Mouse (Mus musculus): Measurements from ENCODE around the gene Vps26a. TPM values are rescaled to one million over a fixed set of nuclear protein-coding genes. Genes with fewer than 3 reads are reported as not detected.
A peak's percentile ranks its signal among the peaks of the same experiment; 100 is the strongest.

Gene Vps26a
- polyA plus RNA-seq (2015; fragmentation: Nextera tagmentation; extraction: Ambion mirVana): 55.9 and 59.0 TPM in 2 replicates

DNA sequence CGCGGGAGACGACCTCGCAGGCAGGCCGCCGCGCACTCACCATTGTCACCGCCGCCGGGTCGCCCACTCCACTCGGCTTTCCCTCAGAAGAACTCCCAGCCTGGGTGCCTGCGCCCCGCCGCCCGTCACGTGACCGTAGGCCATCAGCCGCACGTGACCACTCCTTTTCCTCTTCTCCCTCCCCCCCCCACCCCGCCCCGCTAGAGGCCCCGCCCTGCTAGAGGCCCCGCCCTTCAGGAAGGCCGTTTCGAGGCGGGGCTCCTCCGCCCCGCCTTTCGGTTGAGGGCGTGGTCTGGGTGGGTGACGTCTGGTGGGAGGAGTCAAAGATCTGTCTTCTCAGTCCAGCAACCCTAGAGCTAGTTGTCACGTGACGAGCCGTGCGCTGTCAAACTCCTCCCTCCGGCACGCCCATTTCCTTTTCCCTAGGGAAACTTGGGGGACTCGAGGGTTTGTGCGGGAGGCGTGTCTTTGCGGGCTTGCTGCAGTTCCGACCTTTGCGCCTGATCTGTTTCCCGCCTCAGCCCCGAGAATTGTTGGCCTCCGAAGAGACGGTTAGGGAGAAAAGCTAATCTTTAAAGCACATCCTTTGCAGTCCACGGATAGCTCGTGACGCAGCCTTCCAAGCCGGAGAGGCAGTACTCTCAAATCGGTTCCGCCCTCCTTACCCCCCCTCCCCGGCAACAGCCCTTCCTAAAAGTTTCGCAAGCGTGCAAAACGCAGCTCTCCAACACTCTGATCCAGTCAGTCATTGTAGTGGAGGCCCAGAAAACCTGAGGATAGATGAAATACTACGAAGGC is at the start of gene Vps26a:
Vps26a (minus strand) TSS at position 188 of the 798 bp plus-strand sequence.
- Histone ChIP-seq H3K4me2 (ENCODE audit: low read length) (peak within 1 kb of the TSS; percentile 75), H3K4me3 (ENCODE audit: low read depth, low read length) (peak within 1 kb of the TSS; percentile 89), H3K27me3 (ENCODE audit: control insufficient read depth, insufficient read depth, low read depth, low read length) (no peaks in the 10 kb centered on the region), H3K27ac (ENCODE audit: low read length) (peak within 1 kb of the TSS; percentile 77), H3K9me3 (replicated peaks; ENCODE audit: control insufficient read depth, low read length, poor library complexity, severe bottlenecking) (no peaks in the 10 kb centered on the region), H3K9ac (ENCODE audit: low read depth, low read length) (peak within 1 kb of the TSS; percentile 85), H3K36me3 (ENCODE audit: control insufficient read depth, insufficient read depth, low read length) (no peaks in the 10 kb centered on the region), H3K4me1 (ENCODE audit: control insufficient read depth, insufficient read depth, low read length) (peaks cover 10% of the 10 kb centered on the region)
- peak; percentile 90 for ATAC-seq
- under 1% methylated on average over 40 of the region's 59 CpGs for WGBS

DNA sequence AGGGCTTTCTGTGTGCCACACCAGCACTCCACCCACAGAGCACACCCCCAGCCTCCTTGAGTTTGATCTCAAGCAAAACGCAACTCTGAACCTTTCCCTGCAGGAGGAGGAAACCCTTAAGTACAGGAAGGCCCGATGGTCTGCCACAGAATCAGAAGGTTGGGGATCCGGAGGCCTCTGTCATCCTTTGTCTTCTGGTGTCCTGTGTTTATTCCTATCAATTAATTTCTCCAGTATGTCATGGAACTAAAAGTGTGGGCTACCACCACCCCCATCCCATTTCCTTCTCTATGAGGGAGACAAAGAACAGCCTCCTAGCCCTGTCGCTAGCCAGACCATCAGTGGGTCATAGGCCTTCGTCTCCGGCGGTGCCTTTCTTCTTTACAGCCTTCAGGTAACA is 47.9 kb upstream of the Vps26a start:
- 83% methylated on average over 7 of the region's 7 CpGs for WGBS
- Histone ChIP-seq H3K36me3 (ENCODE audit: control insufficient read depth, insufficient read depth, low read length) (no peaks in the 10 kb centered on the region), H3K27me3 (ENCODE audit: control insufficient read depth, insufficient read depth, low read depth, low read length) (no peaks in the 10 kb centered on the region), H3K4me1 (ENCODE audit: control insufficient read depth, insufficient read depth, low read length) (no peaks in the 10 kb centered on the region), H3K27ac (ENCODE audit: low read length) (no peak overlapping the region), H3K4me3 (ENCODE audit: low read depth, low read length) (no peak overlapping the region), H3K9me3 (replicated peaks; ENCODE audit: control insufficient read depth, low read length, poor library complexity, severe bottlenecking) (no peaks in the 10 kb centered on the region), H3K9ac (ENCODE audit: low read depth, low read length) (no peak overlapping the region), H3K4me2 (ENCODE audit: low read length) (no peak overlapping the region)
- no peak for ATAC-seq

DNA sequence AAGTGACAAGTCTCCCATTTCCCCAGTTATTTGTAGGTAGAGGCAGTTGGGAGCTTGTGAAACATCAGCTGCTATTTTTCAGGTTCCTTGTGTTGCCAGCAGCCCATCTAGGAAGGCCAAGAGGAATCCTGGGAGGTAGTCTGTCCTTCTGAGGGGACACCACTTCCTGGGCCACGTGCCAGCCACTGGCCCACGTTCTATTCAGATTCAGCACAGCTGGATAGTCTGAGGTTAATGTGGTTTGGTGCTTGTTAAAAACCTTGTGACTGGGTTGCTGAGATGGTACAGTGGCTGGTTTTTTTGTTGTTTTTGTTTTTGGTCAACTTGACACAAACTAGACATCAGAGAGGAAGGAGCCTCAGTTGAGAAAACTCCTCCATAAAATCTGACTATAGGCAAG is 46.2 kb upstream of the Vps26a start:
- Histone ChIP-seq H3K4me2 (ENCODE audit: low read length) (no peak overlapping the region), H3K4me1 (ENCODE audit: control insufficient read depth, insufficient read depth, low read length) (no peaks in the 10 kb centered on the region), H3K9me3 (replicated peaks; ENCODE audit: control insufficient read depth, low read length, poor library complexity, severe bottlenecking) (no peaks in the 10 kb centered on the region), H3K4me3 (ENCODE audit: low read depth, low read length) (no peak overlapping the region), H3K36me3 (ENCODE audit: control insufficient read depth, insufficient read depth, low read length) (no peaks in the 10 kb centered on the region), H3K27ac (ENCODE audit: low read length) (no peak overlapping the region), H3K27me3 (ENCODE audit: control insufficient read depth, insufficient read depth, low read depth, low read length) (no peaks in the 10 kb centered on the region), H3K9ac (ENCODE audit: low read depth, low read length) (no peak overlapping the region)
- 70% methylated on average over 2 of the region's 2 CpGs for WGBS
- ATAC-seq: no peak

DNA sequence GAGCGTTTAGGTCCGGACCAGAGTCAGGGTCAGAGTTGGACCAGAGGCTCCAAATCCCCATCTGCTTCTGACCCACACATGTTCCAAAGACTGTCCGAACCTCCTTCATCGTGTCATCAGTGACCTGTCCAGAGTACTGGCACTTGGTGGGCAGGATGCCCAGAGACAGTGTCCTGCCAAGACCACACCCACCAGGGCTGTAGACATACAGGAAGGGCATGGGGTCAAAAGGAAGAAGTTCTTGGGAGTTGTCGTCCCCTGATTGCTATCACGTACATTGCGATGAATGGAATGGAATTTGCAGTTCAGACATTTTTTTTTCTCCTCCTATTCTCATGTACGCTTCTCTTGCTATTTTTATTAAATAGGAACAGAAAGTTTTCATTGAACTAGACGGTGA is 43.6 kb upstream of the Vps26a start:
- Histone ChIP-seq H3K27me3 (ENCODE audit: control insufficient read depth, insufficient read depth, low read depth, low read length) (no peaks in the 10 kb centered on the region), H3K9ac (ENCODE audit: low read depth, low read length) (no peak overlapping the region), H3K4me1 (ENCODE audit: control insufficient read depth, insufficient read depth, low read length) (no peaks in the 10 kb centered on the region), H3K4me3 (ENCODE audit: low read depth, low read length) (no peak overlapping the region), H3K9me3 (replicated peaks; ENCODE audit: control insufficient read depth, low read length, poor library complexity, severe bottlenecking) (no peaks in the 10 kb centered on the region), H3K36me3 (ENCODE audit: control insufficient read depth, insufficient read depth, low read length) (no peaks in the 10 kb centered on the region), H3K4me2 (ENCODE audit: low read length) (no peak overlapping the region), H3K27ac (ENCODE audit: low read length) (no peak overlapping the region)
- ATAC-seq: no peak
- WGBS: 83% methylated on average over 9 of the region's 9 CpGs

DNA sequence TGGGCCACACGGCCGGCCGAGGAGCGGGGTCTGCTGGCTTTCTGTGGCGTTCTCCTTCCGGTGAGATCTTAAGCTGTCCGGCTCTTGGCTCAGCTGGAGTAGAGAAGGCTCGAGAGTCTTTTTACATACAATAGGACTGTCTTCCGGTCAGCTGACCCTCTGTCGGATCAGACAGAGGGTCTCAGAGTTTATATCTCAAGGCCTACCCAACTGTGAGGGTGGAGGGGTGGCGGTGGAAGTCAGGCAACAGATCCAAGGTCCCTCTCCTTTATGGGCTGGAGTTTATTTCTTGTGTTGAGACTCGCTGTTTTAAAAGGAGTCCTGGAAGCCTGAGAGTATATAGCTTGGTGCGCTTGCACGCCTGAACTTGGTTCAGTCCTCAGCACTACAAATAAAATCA is 40.7 kb upstream of the Vps26a start, which contains the start of gene Srgn:
Srgn (minus strand) TSS at position 101 of the 400 bp plus-strand sequence.
- Histone ChIP-seq H3K9ac (ENCODE audit: low read depth, low read length) (no peak within 1 kb of the TSS), H3K27me3 (ENCODE audit: control insufficient read depth, insufficient read depth, low read depth, low read length) (no peaks in the 10 kb centered on the region), H3K4me1 (ENCODE audit: control insufficient read depth, insufficient read depth, low read length) (no peaks in the 10 kb centered on the region), H3K27ac (ENCODE audit: low read length) (no peak within 1 kb of the TSS), H3K36me3 (ENCODE audit: control insufficient read depth, insufficient read depth, low read length) (no peaks in the 10 kb centered on the region), H3K9me3 (replicated peaks; ENCODE audit: control insufficient read depth, low read length, poor library complexity, severe bottlenecking) (no peaks in the 10 kb centered on the region), H3K4me2 (ENCODE audit: low read length) (no peak within 1 kb of the TSS), H3K4me3 (ENCODE audit: low read depth, low read length) (no peak within 1 kb of the TSS)
- no peak for ATAC-seq
- WGBS: 80% methylated on average over 14 of the region's 14 CpGs

DNA sequence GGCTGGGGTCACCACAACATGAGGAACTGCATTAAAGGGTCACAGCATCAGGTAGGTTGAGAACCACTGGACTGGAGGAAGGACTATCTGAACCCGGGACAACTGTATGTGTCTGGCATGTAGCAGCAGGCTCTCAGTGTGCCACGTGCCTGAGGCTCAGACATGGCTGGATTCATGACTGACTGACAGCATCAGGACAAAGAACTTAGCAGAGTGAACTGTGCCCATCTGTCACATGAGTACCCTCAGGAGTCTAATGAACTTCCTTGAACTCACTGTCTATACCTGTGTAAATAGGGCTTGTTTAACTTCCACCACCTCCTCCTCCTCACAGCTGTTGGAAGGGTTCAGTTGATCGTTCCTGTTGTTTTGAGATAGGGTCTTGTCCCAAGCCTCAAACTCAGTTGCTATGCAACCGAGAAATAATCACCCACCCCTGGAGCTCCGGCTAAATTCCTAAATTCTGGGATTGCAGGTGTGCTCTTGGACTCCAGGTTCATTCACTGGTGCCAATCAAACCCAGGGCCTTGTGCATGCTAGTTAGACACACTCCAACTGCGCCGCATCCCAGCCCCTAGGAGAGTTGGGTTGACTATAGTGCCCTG is 35.8 kb upstream of the Vps26a start:
- H3K9me3 ChIP-seq (replicated peaks; ENCODE audit: control insufficient read depth, low read length, poor library complexity, severe bottlenecking): no peaks in the 10 kb centered on the region
- 78% methylated on average over 7 of the region's 7 CpGs for WGBS
- no peak overlapping the region for H3K9ac ChIP-seq (ENCODE audit: low read depth, low read length)
- no peak overlapping the region for H3K27ac ChIP-seq (ENCODE audit: low read length)
- no peak overlapping the region for H3K4me2 ChIP-seq (ENCODE audit: low read length)
- no peaks in the 10 kb centered on the region for H3K27me3 ChIP-seq (ENCODE audit: control insufficient read depth, insufficient read depth, low read depth, low read length)
- H3K4me1 ChIP-seq (ENCODE audit: control insufficient read depth, insufficient read depth, low read length): no peaks in the 10 kb centered on the region
- H3K36me3 ChIP-seq (ENCODE audit: control insufficient read depth, insufficient read depth, low read length): no peaks in the 10 kb centered on the region
- no peak overlapping the region for H3K4me3 ChIP-seq (ENCODE audit: low read depth, low read length)
- no peak for ATAC-seq

DNA sequence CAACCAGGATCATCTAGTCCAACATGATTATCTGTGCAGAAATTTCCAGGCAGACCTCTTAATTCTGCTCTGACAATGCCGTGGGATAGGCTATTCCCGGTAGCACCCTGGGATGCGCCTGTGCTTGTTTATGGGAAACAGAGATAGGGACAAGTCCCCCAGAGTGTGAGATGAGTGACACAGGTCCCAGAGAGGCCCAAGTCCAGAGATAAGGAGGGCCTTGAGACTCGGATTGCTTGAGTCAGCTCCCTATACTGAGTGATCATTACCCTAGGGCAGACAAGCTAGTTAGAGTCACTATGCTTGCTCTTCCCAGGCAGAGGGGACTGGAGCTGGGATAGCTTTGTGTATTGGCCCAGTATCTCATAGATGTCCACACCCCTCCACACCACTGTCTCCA is 35.2 kb upstream of the Vps26a start:
- Histone ChIP-seq H3K4me2 (ENCODE audit: low read length) (no peak overlapping the region), H3K27me3 (ENCODE audit: control insufficient read depth, insufficient read depth, low read depth, low read length) (no peaks in the 10 kb centered on the region), H3K27ac (ENCODE audit: low read length) (no peak overlapping the region), H3K4me3 (ENCODE audit: low read depth, low read length) (no peak overlapping the region), H3K9ac (ENCODE audit: low read depth, low read length) (no peak overlapping the region), H3K9me3 (replicated peaks; ENCODE audit: control insufficient read depth, low read length, poor library complexity, severe bottlenecking) (no peaks in the 10 kb centered on the region), H3K36me3 (ENCODE audit: control insufficient read depth, insufficient read depth, low read length) (no peaks in the 10 kb centered on the region), H3K4me1 (ENCODE audit: control insufficient read depth, insufficient read depth, low read length) (no peaks in the 10 kb centered on the region)
- 83% methylated on average over 4 of the region's 4 CpGs for WGBS
- ATAC-seq: no peak

DNA sequence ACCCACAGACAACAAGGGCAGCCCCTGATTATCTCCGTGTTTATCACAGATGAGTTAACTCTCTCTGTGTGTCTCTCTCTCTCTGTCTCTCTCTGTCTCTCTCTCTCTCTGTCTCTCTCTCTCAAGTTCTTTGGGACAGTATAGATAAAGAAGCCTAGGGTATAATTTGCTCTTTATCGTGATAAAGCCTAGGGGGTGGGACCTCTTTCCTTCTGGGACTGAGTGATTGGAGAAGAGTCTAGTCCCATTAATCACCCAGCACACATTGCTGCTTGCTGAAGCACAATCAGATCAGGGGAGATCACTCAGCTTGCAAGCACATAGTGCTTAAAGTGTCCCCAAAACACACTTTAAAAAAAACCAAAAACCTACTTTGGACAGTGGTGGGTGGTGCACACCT is 34.3 kb upstream of the Vps26a start:
- Histone ChIP-seq H3K27me3 (ENCODE audit: control insufficient read depth, insufficient read depth, low read depth, low read length) (no peaks in the 10 kb centered on the region), H3K27ac (ENCODE audit: low read length) (no peak overlapping the region), H3K4me3 (ENCODE audit: low read depth, low read length) (no peak overlapping the region), H3K9ac (ENCODE audit: low read depth, low read length) (no peak overlapping the region), H3K36me3 (ENCODE audit: control insufficient read depth, insufficient read depth, low read length) (no peaks in the 10 kb centered on the region), H3K4me2 (ENCODE audit: low read length) (no peak overlapping the region), H3K9me3 (replicated peaks; ENCODE audit: control insufficient read depth, low read length, poor library complexity, severe bottlenecking) (no peaks in the 10 kb centered on the region), H3K4me1 (ENCODE audit: control insufficient read depth, insufficient read depth, low read length) (no peaks in the 10 kb centered on the region)
- 78% methylated on average over 2 of the region's 2 CpGs for WGBS
- ATAC-seq: no peak

DNA sequence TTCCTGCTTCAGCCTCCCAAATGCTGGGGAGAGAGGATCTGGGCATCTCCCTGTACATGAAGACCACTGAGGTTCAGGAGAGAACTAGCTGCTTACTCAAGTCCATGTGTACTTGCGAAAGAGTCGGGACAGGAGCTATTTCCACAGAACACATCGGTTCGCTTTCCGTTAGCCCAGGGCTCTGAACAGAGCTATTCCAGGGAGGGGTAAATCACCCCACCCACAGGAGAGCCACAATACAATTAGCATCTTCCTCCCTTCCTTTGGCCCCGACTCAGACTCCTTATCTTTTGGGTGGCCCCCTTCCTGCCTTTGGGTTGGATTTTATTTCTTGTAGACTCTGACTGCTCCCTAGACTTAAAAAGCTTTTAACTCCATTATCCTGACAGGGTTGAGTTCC is 30.9 kb upstream of the Vps26a start:
- H3K4me1 ChIP-seq (ENCODE audit: control insufficient read depth, insufficient read depth, low read length): no peaks in the 10 kb centered on the region
- no peaks in the 10 kb centered on the region for H3K36me3 ChIP-seq (ENCODE audit: control insufficient read depth, insufficient read depth, low read length)
- no peak overlapping the region for H3K27ac ChIP-seq (ENCODE audit: low read length)
- no peak for ATAC-seq
- 86% methylated on average over 6 of the region's 6 CpGs for WGBS
- H3K4me3 ChIP-seq (ENCODE audit: low read depth, low read length): no peak overlapping the region
- H3K4me2 ChIP-seq (ENCODE audit: low read length): no peak overlapping the region
- no peak overlapping the region for H3K9ac ChIP-seq (ENCODE audit: low read depth, low read length)
- H3K9me3 ChIP-seq (replicated peaks; ENCODE audit: control insufficient read depth, low read length, poor library complexity, severe bottlenecking): no peaks in the 10 kb centered on the region
- H3K27me3 ChIP-seq (ENCODE audit: control insufficient read depth, insufficient read depth, low read depth, low read length): no peaks in the 10 kb centered on the region
